Mouse (Mus musculus) liver, embryonic 13.5 days (tissue): Measurements from ENCODE around the gene Dnajc10. TPM values are rescaled to one million over a fixed set of nuclear protein-coding genes. Genes with fewer than 3 reads are reported as not detected.

Source experiments
- polyA plus RNA-seq: library from polyadenylated mRNA; unstranded; fragments of >200 nt; fragmentation: Nextera tagmentation; extraction: Ambion mirVana; gene quantifications from 2 replicates; pipeline ENCODE4 v1.2.1, GENCODE M21; 2015

The Dnajc10 gene
- polyA plus RNA-seq, 1 experiment from 2014 or later = 19.3 TPM

Other genes with a start within 250 kb of the Dnajc10 start
- 5.1 and 5.2 TPM in 2 replicates for gene Pde1a, start 186.0 kb upstream of the Dnajc10 start, polyA plus RNA-seq
- gene Prdx6b, start 23.0 kb upstream of the Dnajc10 start, polyA plus RNA-seq = not detected in 2 replicates
- gene Frzb, start 132.2 kb downstream of the Dnajc10 start, polyA plus RNA-seq = 1.2 and 1.4 TPM in 2 replicates